Mouse (Mus musculus) bone marrow, adult 2 months (tissue): ENCODE measurements at regions not wholly inside any gene's neighbourhood (a gene's known extent, or its start where the extent isn't known, plus 50 kb on each side); places are given as distances from the start of the nearest gene placed in this dataset.

ENCODE experiments used
- H3K27ac ChIP-seq: fragments of 200-500 bp; 2 replicates; pipeline ENCODE4 v1.5.1; 2012; ENCODE audit warnings: low read depth, mild to moderate bottlenecking, control low read depth, inconsistent platforms, low read length; ENCODE audit not compliant: control insufficient read depth, poor library complexity, insufficient read depth
- H3K4me1 ChIP-seq: fragments of 200-500 bp; 2 replicates; pipeline ENCODE4 v1.6.1; 2011; ENCODE audit warnings: low read length; ENCODE audit not compliant: control insufficient read depth, insufficient read depth
- H3K4me3 ChIP-seq: fragments of 200-500 bp; replicated peaks from 2 replicates; pipeline ENCODE3; 2011; ENCODE audit warnings: mild to moderate bottlenecking, low read depth, low read length, control low read depth; ENCODE audit not compliant: control insufficient read depth
- CTCF ChIP-seq: fragments of 200-500 bp; IDR thresholded peaks from 2 replicates; pipeline ENCODE4 v1.5.1; 2011; ENCODE audit warnings: low read length, control low read depth; ENCODE audit not compliant: control insufficient read depth, insufficient read depth
- POLR2A ChIP-seq: fragments of 200-500 bp; IDR thresholded peaks from 2 replicates; pipeline ENCODE4 v1.6.1; 2011; ENCODE audit warnings: low read depth, mild to moderate bottlenecking, control low read depth, low read length, borderline replicate concordance; ENCODE audit not compliant: control insufficient read depth
- WGBS: fragments of 180-500 bp; shearing (Covaris S2); methylation state at CpG from one replicate; pipeline ENCODE4 v1.1.7; 2018; 5-methylcytosine and 5-hydroxymethylcytosine counted together

GRCm38 (mm10) chr12:97977633-97978032, 281.6 kb downstream of the Galc start:
- WGBS: 62% methylated on average over 3 of the region's 3 CpGs
- Histone ChIP-seq H3K4me3 (no peak overlapping the region), H3K27ac (no peak overlapping the region), H3K4me1 (no peaks in the 10 kb centered on the region)
- TF ChIP-seq CTCF: no peak
- no peak for TF ChIP-seq POLR2A

- 59% methylated on average over 10 of the region's 10 CpGs for WGBS
- H3K4me1 ChIP-seq: no peaks in the 10 kb centered on the region
- H3K27ac ChIP-seq: no peak overlapping the region
- TF ChIP-seq POLR2A: no peak
- no peak for TF ChIP-seq CTCF
- no peak overlapping the region for H3K4me3 ChIP-seq
Observed at GRCm38 (mm10) chr12:97973909-97974510, 285.2 kb downstream of the Galc start.

- H3K27ac ChIP-seq: no peak overlapping the region
- 73% methylated on average over 4 of the region's 4 CpGs for WGBS
- no peak overlapping the region for H3K4me3 ChIP-seq
- TF ChIP-seq POLR2A (no peak), CTCF (no peak)
- H3K4me1 ChIP-seq: no peaks in the 10 kb centered on the region
Observed at GRCm38 (mm10) chr12:97957201-97957600, 302.1 kb downstream of the Galc start.

GRCm38 (mm10) chr12:97953336-97953735, 305.9 kb downstream of the Galc start:
- WGBS: 87% methylated on average over 3 of the region's 3 CpGs
- no peak for TF ChIP-seq POLR2A
- no peak for TF ChIP-seq CTCF
- no peak overlapping the region for H3K4me3 ChIP-seq
- H3K27ac ChIP-seq: no peak overlapping the region
- H3K4me1 ChIP-seq: no peaks in the 10 kb centered on the region

GRCm38 (mm10) chr12:97952204-97952603, 307.1 kb downstream of the Galc start:
- Histone ChIP-seq H3K4me1 (no peaks in the 10 kb centered on the region), H3K4me3 (no peak overlapping the region), H3K27ac (no peak overlapping the region)
- TF ChIP-seq CTCF (no peak), POLR2A (no peak)
- 81% methylated on average over 8 of the region's 8 CpGs for WGBS

- H3K4me1 ChIP-seq: no peaks in the 10 kb centered on the region
- H3K27ac ChIP-seq: no peak overlapping the region
- TF ChIP-seq POLR2A (no peak), CTCF (no peak)
- no peak overlapping the region for H3K4me3 ChIP-seq
- WGBS: 76% methylated on average over 3 of the region's 3 CpGs
Observed at GRCm38 (mm10) chr12:97950072-97950471, 309.2 kb downstream of the Galc start.

GRCm38 (mm10) chr12:97947421-97947820, 311.8 kb downstream of the Galc start:
- TF ChIP-seq POLR2A (no peak), CTCF (no peak)
- 88% methylated on average over 8 of the region's 8 CpGs for WGBS
- no peak overlapping the region for H3K4me3 ChIP-seq
- H3K27ac ChIP-seq: no peak overlapping the region
- H3K4me1 ChIP-seq: no peaks in the 10 kb centered on the region

GRCm38 (mm10) chr12:97938361-97938760, 320.9 kb downstream of the Galc start:
- TF ChIP-seq CTCF (no peak), POLR2A (no peak)
- WGBS: 68% methylated on average over 5 of the region's 5 CpGs
- Histone ChIP-seq H3K4me1 (no peaks in the 10 kb centered on the region), H3K27ac (no peak overlapping the region), H3K4me3 (no peak overlapping the region)

- whole genome bisulfite sequencing: 61% methylated on average over 5 of the region's 5 CpGs
- no peaks in the 10 kb centered on the region for H3K4me1 ChIP-seq
Observed at GRCm38 (mm10) chr12:97929877-97930276, 329.4 kb downstream of the Galc start.

More at GRCm38 (mm10) chr12:97929877-97930276, 329.4 kb downstream of the Galc start:
- H3K27ac ChIP-seq: no peak overlapping the region
- TF ChIP-seq CTCF: no peak
- TF ChIP-seq POLR2A: no peak
- no peak overlapping the region for H3K4me3 ChIP-seq
